ENCODE assay signal across 10 mouse cellular contexts in genomic region chr4:62659264-62659663, GRCm38 (mm10).
DNase-seq lines count a peak whose midpoint lies in the region; ATAC-seq lines count a peak whose summit lies in the region.
"Had no signal": no experiment of that assay in that cellular context is flagged by ENCODE, and none has a peak within 500 bp of the region (broad histone marks: within the 10 kb centered on the region; RNA-seq: fewer than 3 reads in every experiment).

No protein-coding gene starts in this region.

- H3K4me3 ChIP-seq in hindbrain, embryonic 11.5 days (ENCODE audit: low read depth, low read length): no peak overlapping the region
- no peak overlapping the region for H3K4me3 ChIP-seq in hindbrain, embryonic 13.5 days
- H3K4me3 ChIP-seq: forebrain, embryonic 13.5 days; intestine, embryonic 15.5 days had no signal

- H3K9ac ChIP-seq in hindbrain, embryonic 11.5 days (ENCODE audit: low read depth, low read length): no peak overlapping the region
- no peak overlapping the region for H3K9ac ChIP-seq in hindbrain, embryonic 13.5 days
- H3K9ac ChIP-seq: intestine, embryonic 15.5 days had no signal

- peak; percentile 58 for ATAC-seq in hindbrain, embryonic 11.5 days (ENCODE audit: low FRiP score)
- no peak for ATAC-seq in hindbrain, embryonic 13.5 days (ENCODE audit: low FRiP score)
- ATAC-seq in megakaryocyte-erythroid progenitor cell, adult 5-6 weeks (replicated peaks; ENCODE audit: low FRiP score, low TSS enrichment, poor library complexity, severe bottlenecking): no peak
- ATAC-seq: forebrain, embryonic 13.5 days; intestine, embryonic 15.5 days had no signal

- peak; percentile 61 for DNase-seq in hindbrain, embryonic 11.5 days (ENCODE audit: low spot score)
- peak; percentile 44 to 61 for DNase-seq in adrenal gland, postnatal 36 days
- peak; percentile 68 for DNase-seq in kidney, adult 18-20 months
- peak; percentile 64 for DNase-seq in lung, postnatal 25 days (ENCODE audit: low spot score)
- DNase-seq in thymus, postnatal 0 days (ENCODE audit: low spot score): no peak
- no peak for DNase-seq in spleen, postnatal 36 days (ENCODE audit: low spot score in 2 of 2)

- H3K27me3 ChIP-seq in hindbrain, embryonic 11.5 days (ENCODE audit: control insufficient read depth, insufficient read depth, low read length): no peaks in the 10 kb centered on the region
- H3K27me3 ChIP-seq in hindbrain, embryonic 13.5 days: no peaks in the 10 kb centered on the region
- H3K27me3 ChIP-seq: forebrain, embryonic 13.5 days; intestine, embryonic 15.5 days had no signal

- H3K27ac ChIP-seq in hindbrain, embryonic 11.5 days (ENCODE audit: low read depth, low read length): peak overlapping the region; percentile 77; the same call in 1 of the 2 replicates
- no peak overlapping the region for H3K27ac ChIP-seq in hindbrain, embryonic 13.5 days

- H3K36me3 ChIP-seq in hindbrain, embryonic 11.5 days (ENCODE audit: control insufficient read depth, insufficient read depth, low read length): no peaks in the 10 kb centered on the region
- H3K36me3 ChIP-seq in hindbrain, embryonic 13.5 days: no peaks in the 10 kb centered on the region
- H3K36me3 ChIP-seq: intestine, embryonic 15.5 days had no signal

- H3K4me1 ChIP-seq in hindbrain, embryonic 11.5 days (replicated peaks; ENCODE audit: control insufficient read depth, insufficient read depth, low read length): peaks cover 29% of the 10 kb centered on the region
- peaks cover 54% of the 10 kb centered on the region for H3K4me1 ChIP-seq in hindbrain, embryonic 13.5 days (replicated peaks)

- H3K9me3 ChIP-seq in hindbrain, embryonic 11.5 days (ENCODE audit: control insufficient read depth, low read length): no peaks in the 10 kb centered on the region
- no peaks in the 10 kb centered on the region for H3K9me3 ChIP-seq in hindbrain, embryonic 13.5 days
- H3K9me3 ChIP-seq: forebrain, embryonic 13.5 days; intestine, embryonic 15.5 days had no signal

- WGBS in hindbrain, embryonic 11.5 days: 27% methylated on average over 15 of the region's 15 CpGs
- 14% methylated on average over 15 of the region's 15 CpGs for WGBS in hindbrain, embryonic 13.5 days

- 0 out of 2 replicates have a peak overlapping the region, but pooled peaks have one; percentile 11 for H3K4me2 ChIP-seq in hindbrain, embryonic 11.5 days (replicated peaks; ENCODE audit: low read depth, low read length)
- H3K4me2 ChIP-seq in hindbrain, embryonic 13.5 days: no peak overlapping the region
- H3K4me2 ChIP-seq: intestine, embryonic 15.5 days had no signal

Comparison
In these comparisons a context has a peak if more than half of its experiments do, and no peak if none do; other contexts are left out.
1. DNase-seq: peak in hindbrain, embryonic 11.5 days (single experiment), adrenal gland, postnatal 36 days (2 of 2), kidney, adult 18-20 months (single experiment) and lung, postnatal 25 days (single experiment); none in thymus, postnatal 0 days (single experiment) and spleen, postnatal 36 days (0 of 2).